Mouse (Mus musculus) spleen, adult 2 months (tissue): ENCODE measurements around the gene Lrmda.

ENCODE experiments used
- CTCF ChIP-seq: fragments of 200-500 bp; IDR thresholded peaks from 2 replicates; pipeline ENCODE4 v1.5.1; 2011; ENCODE audit warnings: mild to moderate bottlenecking, inconsistent platforms; ENCODE audit not compliant: insufficient read depth, insufficient read length, insufficient replicate concordance; ENCODE audit errors: extremely low read depth
- POLR2A ChIP-seq: fragments of 200-500 bp; IDR thresholded peaks from 2 replicates; pipeline ENCODE4 v1.6.1; 2011; ENCODE audit warnings: low read depth, low read length, inconsistent platforms

DNA sequence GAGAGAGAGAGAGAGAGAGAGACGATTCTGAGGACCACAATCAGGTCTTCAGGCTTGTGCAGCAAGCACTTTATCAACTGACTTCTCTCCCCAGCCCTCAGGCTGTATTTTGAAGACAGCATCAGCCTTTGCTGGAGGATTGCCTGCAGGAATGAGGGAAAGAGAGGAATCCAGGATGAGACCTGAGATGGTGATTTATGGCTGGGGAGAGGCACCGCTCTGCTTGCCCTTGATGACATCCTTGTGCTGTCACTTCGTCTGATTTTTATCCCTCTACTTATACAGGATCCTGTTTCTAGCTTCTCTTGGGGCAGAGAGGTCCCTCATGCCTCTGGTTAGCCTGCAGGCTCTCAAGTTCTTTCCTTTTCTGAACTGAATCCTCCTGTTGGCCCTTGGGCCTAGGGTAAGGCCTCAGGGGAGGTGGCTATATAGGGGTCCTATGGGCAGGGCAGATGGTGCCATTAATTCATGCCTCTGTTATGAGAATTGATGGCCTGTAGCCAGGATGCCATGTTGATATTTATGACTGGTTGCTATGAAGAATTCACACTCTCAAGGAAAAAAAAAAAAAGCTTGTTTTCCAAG is 277.2 kb downstream of the Lrmda start:
- no peak for TF ChIP-seq POLR2A
- no peak for TF ChIP-seq CTCF
